In the genomic region with DNA sequence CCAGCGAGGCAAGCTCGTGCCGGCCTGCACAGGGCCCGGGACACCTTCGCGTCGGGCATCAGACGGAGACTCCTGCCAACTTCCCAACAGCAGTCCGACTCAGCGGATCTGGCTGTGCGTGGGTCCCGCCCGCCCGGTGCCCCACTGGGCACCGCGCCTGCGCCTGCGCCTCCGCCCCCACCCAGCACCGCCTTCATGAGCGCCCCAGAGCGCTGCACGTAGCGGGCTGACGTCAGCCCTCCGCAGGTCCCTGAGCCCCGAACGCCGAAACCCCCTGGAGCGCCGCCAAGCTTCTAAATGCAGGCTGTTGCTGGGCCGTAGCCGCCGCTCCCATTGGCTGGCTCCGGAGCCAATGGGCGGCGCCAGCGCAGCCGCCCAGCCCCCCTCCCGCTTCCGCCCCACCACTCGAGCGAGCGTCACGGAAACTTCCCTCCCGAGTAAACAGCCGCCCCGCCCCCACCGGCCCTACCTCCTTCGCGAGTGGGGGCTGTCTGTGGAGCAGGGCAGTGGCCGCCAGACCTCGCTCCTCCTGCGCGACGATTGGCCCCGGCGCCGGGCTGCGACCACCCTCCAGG, we compare ENCODE assay signal across 8 mouse cellular contexts. TPM values are rescaled to one million over a fixed set of nuclear protein-coding genes. Genes with fewer than 3 reads are reported as not detected.
DNase-seq lines count a peak whose midpoint lies in the region; ATAC-seq and TF ChIP-seq lines count a peak whose summit lies in the region.

No protein-coding gene starts in this region.

- under 1% methylated on average over 60 of the region's 60 CpGs for WGBS in embryonic facial prominence, embryonic 13.5 days
- under 1% methylated on average over 60 of the region's 60 CpGs for WGBS in heart, adult 2 months
- WGBS in limb, embryonic 13.5 days = under 1% methylated on average over 60 of the region's 60 CpGs
- WGBS in midbrain, embryonic 16.5 days = 0% methylated on average over 48 of the region's 60 CpGs

- peaks cover 36% of the 10 kb centered on the region for H3K36me3 ChIP-seq in embryonic facial prominence, embryonic 13.5 days
- H3K36me3 ChIP-seq in heart, adult 2 months (ENCODE audit: control insufficient read depth, insufficient read depth, low read length) = peaks cover 34% of the 10 kb centered on the region
- peaks cover 38% of the 10 kb centered on the region for H3K36me3 ChIP-seq in limb, embryonic 13.5 days
- peaks cover 19% of the 10 kb centered on the region for H3K36me3 ChIP-seq in midbrain, embryonic 16.5 days (ENCODE audit: control insufficient read depth, insufficient read depth, low read length)

- intact Hi-C loops in heart, adult 2 months (cut with DNase I) = loop anchor here (1.0 to 5.0 kb wide), 4 partner anchors 14 to 217 kb away; a partner anchor contains a TSS

- TF ChIP-seq EP300 in heart, adult 2 months (IDR thresholded peaks at IDR 0.05; ENCODE audit: insufficient read depth, low read depth, low read length) = peak; percentile 5; the same call in 1 of the 2 replicates

- peak; percentile 100 for DNase-seq in 3134 (ENCODE audit: extremely low read depth, insufficient read length, low spot score)
- peak; percentile 99 to 100 for DNase-seq in adrenal gland, postnatal 36 days
- peak; percentile 98 to 100 for DNase-seq in heart, adult 2 months
- peak; percentile 99 for DNase-seq in kidney, adult 8-10 months
- peak; percentile 97 to 100 for DNase-seq in spleen, postnatal 10 days (ENCODE audit: low spot score in 2 of 2)

- peak overlapping the region; percentile 100 for H3K27ac ChIP-seq in embryonic facial prominence, embryonic 13.5 days
- H3K27ac ChIP-seq in heart, adult 2 months = peak overlapping the region; percentile 100
- H3K27ac ChIP-seq in limb, embryonic 13.5 days = peak overlapping the region; percentile 100
- peak overlapping the region; percentile 99 for H3K27ac ChIP-seq in midbrain, embryonic 16.5 days (ENCODE audit: low read length)

- peaks cover 28% of the 10 kb centered on the region for H3K4me1 ChIP-seq in embryonic facial prominence, embryonic 13.5 days
- peaks cover 9% of the 10 kb centered on the region for H3K4me1 ChIP-seq in heart, adult 2 months (ENCODE audit: control insufficient read depth, insufficient read depth, low read length)
- H3K4me1 ChIP-seq in limb, embryonic 13.5 days = peaks cover 24% of the 10 kb centered on the region
- peaks cover 16% of the 10 kb centered on the region for H3K4me1 ChIP-seq in midbrain, embryonic 16.5 days (ENCODE audit: control insufficient read depth, insufficient read depth, low read length)

- H3K27me3 ChIP-seq in embryonic facial prominence, embryonic 13.5 days = no peaks in the 10 kb centered on the region
- H3K27me3 ChIP-seq in heart, adult 2 months (ENCODE audit: control insufficient read depth, insufficient read depth, low read length) = no peaks in the 10 kb centered on the region
- no peaks in the 10 kb centered on the region for H3K27me3 ChIP-seq in limb, embryonic 13.5 days
- H3K27me3 ChIP-seq in midbrain, embryonic 16.5 days (ENCODE audit: control insufficient read depth, insufficient read depth, low read depth, low read length) = no peaks in the 10 kb centered on the region

- H3K4me3 ChIP-seq in embryonic facial prominence, embryonic 13.5 days = peak overlapping the region; percentile 90
- H3K4me3 ChIP-seq in heart, adult 2 months = peak overlapping the region; percentile 97
- peak overlapping the region; percentile 83 for H3K4me3 ChIP-seq in limb, embryonic 13.5 days
- H3K4me3 ChIP-seq in midbrain, embryonic 16.5 days (ENCODE audit: low read depth, low read length) = peak overlapping the region; percentile 97

- peak overlapping the region; percentile 99 for H3K9ac ChIP-seq in embryonic facial prominence, embryonic 13.5 days
- H3K9ac ChIP-seq in heart, adult 2 months (ENCODE audit: low read depth, low read length) = peak overlapping the region; percentile 98
- H3K9ac ChIP-seq in limb, embryonic 13.5 days = peak overlapping the region; percentile 97
- peak overlapping the region; percentile 93 for H3K9ac ChIP-seq in midbrain, embryonic 16.5 days (ENCODE audit: low read depth, low read length)

- peak; percentile 92 for ATAC-seq in embryonic facial prominence, embryonic 13.5 days (ENCODE audit: insufficient number of reproducible peaks, insufficient read depth, low FRiP score, low TSS enrichment, low read depth)
- ATAC-seq in limb, embryonic 13.5 days (ENCODE audit: low FRiP score, low read depth) = peak; percentile 95
- peak; percentile 92 for ATAC-seq in midbrain, embryonic 16.5 days

- peak overlapping the region; percentile 72 for H3K4me2 ChIP-seq in embryonic facial prominence, embryonic 13.5 days
- H3K4me2 ChIP-seq in limb, embryonic 13.5 days (replicated peaks) = peak overlapping the region; percentile 74
- H3K4me2 ChIP-seq in midbrain, embryonic 16.5 days (ENCODE audit: low read length) = peak overlapping the region; percentile 76

- no peak for TF ChIP-seq CTCF in heart, adult 2 months (IDR thresholded peaks at IDR 0.05)

- 0 out of 2 replicates have a peak, but pooled peaks cover 2% of the 10 kb centered on the region for H3K79me2 ChIP-seq in heart, adult 2 months (replicated peaks; ENCODE audit: control insufficient read depth, insufficient read depth, low read length)

- TF ChIP-seq POLR2A in heart, adult 2 months (IDR thresholded peaks at IDR 0.05; ENCODE audit: insufficient read depth, low read depth, low read length) = peak; percentile 40

- H3K9me3 ChIP-seq in embryonic facial prominence, embryonic 13.5 days = no peaks in the 10 kb centered on the region
- no peaks in the 10 kb centered on the region for H3K9me3 ChIP-seq in limb, embryonic 13.5 days
- H3K9me3 ChIP-seq in midbrain, embryonic 16.5 days (replicated peaks; ENCODE audit: control insufficient read depth, low read length, poor library complexity, severe bottlenecking) = no peaks in the 10 kb centered on the region

RNA-seq across cellular contexts. Expression of a gene that starts 38.8 kb away (rescaled TPM):
- 1 to 10 TPM in 1 of 2 experiments, under 1 TPM in 1; 0.76 to 1.2 TPM for total RNA-seq in adrenal gland, postnatal 36 days (2021)
- polyA plus RNA-seq in embryonic facial prominence, embryonic 13.5 days (2015; fragmentation: Nextera tagmentation; extraction: Ambion mirVana) = 18.8 and 20.6 TPM in 2 replicates
- total RNA-seq in heart, adult 2 months (2021) = not detected
- not detected in 2 replicates for polyA plus RNA-seq in heart, adult 2 months (2012; rRNA removed)
- polyA plus RNA-seq in limb, embryonic 13.5 days (2015; fragmentation: Nextera tagmentation; extraction: Ambion mirVana) = 19.6 and 19.8 TPM in 2 replicates
- 73.3 and 82.4 TPM in 2 replicates for polyA plus RNA-seq in midbrain, embryonic 16.5 days (2015; fragmentation: Nextera tagmentation; extraction: Ambion mirVana)

RNA-seq across cellular contexts. Expression of a gene that starts 42.4 kb away (rescaled TPM):
- 100 to 1,000 TPM; 192 to 221 TPM for total RNA-seq in adrenal gland, postnatal 36 days (2021)
- polyA plus RNA-seq in embryonic facial prominence, embryonic 13.5 days (2015; fragmentation: Nextera tagmentation; extraction: Ambion mirVana) = 103 and 118 TPM in 2 replicates
- total RNA-seq in heart, adult 2 months (2021) = 100 to 1,000 TPM; 151 to 170 TPM
- 39.8 and 40.5 TPM in 2 replicates for polyA plus RNA-seq in heart, adult 2 months (2012; rRNA removed)
- polyA plus RNA-seq in limb, embryonic 13.5 days (2015; fragmentation: Nextera tagmentation; extraction: Ambion mirVana) = 97.7 and 98.0 TPM in 2 replicates
- polyA plus RNA-seq in midbrain, embryonic 16.5 days (2015; fragmentation: Nextera tagmentation; extraction: Ambion mirVana) = 48.7 and 53.2 TPM in 2 replicates

RNA-seq across cellular contexts. Expression of a gene that starts 58.0 kb away (rescaled TPM):
- 10 to 100 TPM; 17.9 to 63.5 TPM for total RNA-seq in adrenal gland, postnatal 36 days (2021)
- polyA plus RNA-seq in embryonic facial prominence, embryonic 13.5 days (2015; fragmentation: Nextera tagmentation; extraction: Ambion mirVana) = 1.5 and 2.4 TPM in 2 replicates
- 10 to 100 TPM; 57.8 to 64.9 TPM for total RNA-seq in heart, adult 2 months (2021)
- 26.1 and 40.5 TPM in 2 replicates for polyA plus RNA-seq in heart, adult 2 months (2012; rRNA removed)
- 0.88 and 1.5 TPM in 2 replicates for polyA plus RNA-seq in limb, embryonic 13.5 days (2015; fragmentation: Nextera tagmentation; extraction: Ambion mirVana)
- 1.9 and 2.0 TPM in 2 replicates for polyA plus RNA-seq in midbrain, embryonic 16.5 days (2015; fragmentation: Nextera tagmentation; extraction: Ambion mirVana)

Comparison
In these comparisons a context has a peak if more than half of its experiments do, and no peak if none do; other contexts are left out.
1. Peak in every context shown above with its lines: DNase-seq, ATAC-seq, H3K4me3 ChIP-seq and H3K27ac ChIP-seq.
2. RNA of a gene that starts 38.8 kb away (polyA plus RNA-seq): 73.3 to 82.4 TPM in midbrain, embryonic 16.5 days, 19.6 to 19.8 TPM in limb, embryonic 13.5 days and 18.8 to 20.6 TPM in embryonic facial prominence, embryonic 13.5 days; not detected in heart, adult 2 months; every median in the first group is over 10 times any median in the second.